Mouse (Mus musculus) heart, adult 18-20 months (tissue): ENCODE measurements around the gene A230050P20Rik. TPM values are rescaled to one million over a fixed set of nuclear protein-coding genes. Genes with fewer than 3 reads are reported as not detected.

Experiments used
- DNase-seq, 2 experiments: peaks; one replicate each; pipeline ENCODE4 v3.0.0; 2021 to 2022; ENCODE audit warnings: mixed read lengths in 1 of 2
- total RNA-seq, 2 experiments: library from RNA; stranded (reverse); gene quantifications; 2 replicates each; pipeline ENCODE4 v1.2.3; 2021

Gene A230050P20Rik
- total RNA-seq, 2 experiments from 2014 or later: 3.9 to 4.0 TPM

DNA sequence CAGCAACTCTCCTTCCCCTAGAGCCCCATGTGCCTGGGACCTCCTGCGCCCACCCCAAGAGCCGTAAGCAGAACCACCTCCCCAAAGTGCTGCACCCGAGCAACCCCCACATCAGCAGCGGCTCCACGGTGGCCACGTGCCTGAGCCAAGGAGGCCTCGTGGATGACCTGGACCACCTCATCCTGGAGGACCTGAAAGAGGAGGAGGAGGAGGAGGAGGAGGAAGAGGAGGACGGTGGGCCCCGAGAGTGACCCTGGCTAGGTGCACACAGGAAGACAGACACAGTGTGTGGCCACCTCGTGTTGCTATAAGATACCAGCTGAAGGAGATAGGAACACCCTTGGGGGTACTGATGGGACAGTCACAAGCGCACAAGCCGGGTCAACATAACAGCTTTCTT, 5.1 kb downstream of the A230050P20Rik start:
- no peak for DNase-seq

GRCm38 (mm10) chr9:20875021-20875790, 6.8 kb downstream of the A230050P20Rik start:
- no peak for DNase-seq

DNA sequence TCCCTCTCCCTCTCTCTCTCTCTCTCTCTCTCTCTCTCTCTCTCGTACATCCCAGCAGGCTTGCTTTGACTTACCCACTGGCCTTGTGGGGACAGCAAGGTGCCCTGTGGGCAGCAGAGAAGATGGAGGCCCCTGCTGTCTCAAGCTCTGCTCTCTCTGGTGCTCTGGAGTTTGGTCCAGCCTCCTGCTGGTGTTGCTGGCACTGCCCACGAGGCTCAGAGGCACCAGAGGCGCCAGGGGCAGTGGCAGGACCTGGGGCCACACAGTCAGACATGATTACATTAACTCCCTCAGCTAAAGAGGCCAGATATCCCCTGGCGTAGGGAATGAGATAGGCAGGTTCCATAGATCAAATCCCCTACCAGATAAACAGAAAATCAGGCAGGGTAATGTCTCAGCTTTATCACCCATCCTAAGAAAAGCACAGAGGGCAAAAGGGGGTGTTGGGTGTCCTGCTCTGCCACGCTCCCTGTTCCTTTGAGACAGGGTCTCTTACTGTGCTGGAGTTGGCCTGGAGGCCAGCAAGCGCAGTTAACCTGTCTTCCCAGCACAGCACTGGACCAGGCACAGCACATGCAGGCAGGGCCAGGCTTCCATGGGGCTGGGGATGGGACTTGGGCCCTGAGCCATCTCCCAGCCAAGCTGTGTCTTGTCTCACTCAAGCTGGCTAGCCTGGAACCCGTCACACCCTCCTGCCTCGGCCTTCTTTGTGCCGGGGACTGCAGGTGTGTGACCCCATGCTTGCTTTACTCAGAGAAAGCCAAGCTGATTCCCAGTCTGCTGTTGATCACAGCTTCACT, 8.1 kb downstream of the A230050P20Rik start:
- DNase-seq: no peak

DNA sequence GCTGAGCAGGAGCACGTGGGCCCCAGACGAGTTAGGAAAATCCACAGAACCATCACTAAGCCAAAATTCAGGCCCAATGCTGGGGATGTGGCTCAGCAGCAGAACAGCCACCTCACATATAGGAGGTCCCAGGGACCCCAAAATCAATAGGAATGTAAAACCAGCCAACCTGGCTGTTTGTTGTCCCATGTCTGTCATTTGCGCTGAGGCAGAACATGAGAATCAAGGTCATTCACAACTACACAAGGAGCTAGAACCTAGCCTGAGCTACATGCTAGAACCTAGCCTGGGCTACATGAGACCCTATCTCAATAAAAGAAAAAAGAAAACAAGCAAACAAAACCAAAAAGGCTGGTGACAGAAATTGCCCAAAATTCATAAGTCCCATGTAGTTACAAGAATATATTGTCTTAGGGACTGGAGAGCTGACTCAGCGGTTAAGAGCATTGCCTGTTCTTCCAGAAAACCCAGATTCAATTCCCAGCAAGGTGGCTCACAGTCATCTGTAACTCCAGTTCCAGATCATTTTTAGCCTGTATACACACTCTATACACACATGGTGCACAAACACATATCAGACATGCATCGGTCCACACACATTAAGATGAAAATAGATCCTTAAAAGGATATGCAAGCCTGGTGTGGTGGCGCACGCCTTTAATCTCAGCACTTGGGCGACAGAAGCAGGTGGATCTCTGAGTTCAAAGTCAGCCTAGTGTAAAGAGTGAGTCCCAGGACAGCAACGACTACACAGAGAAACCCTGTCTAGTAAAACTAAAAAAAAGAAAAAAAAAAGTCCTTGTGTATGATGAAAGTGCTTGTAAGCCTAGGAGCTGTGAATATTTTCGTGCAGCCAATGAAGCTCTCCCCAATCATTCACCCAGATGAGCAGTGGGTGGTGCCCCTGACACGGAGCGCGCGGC, 8.9 kb downstream of the A230050P20Rik start:
- peak in 1 of 2 experiments; percentile 43 for DNase-seq

DNA sequence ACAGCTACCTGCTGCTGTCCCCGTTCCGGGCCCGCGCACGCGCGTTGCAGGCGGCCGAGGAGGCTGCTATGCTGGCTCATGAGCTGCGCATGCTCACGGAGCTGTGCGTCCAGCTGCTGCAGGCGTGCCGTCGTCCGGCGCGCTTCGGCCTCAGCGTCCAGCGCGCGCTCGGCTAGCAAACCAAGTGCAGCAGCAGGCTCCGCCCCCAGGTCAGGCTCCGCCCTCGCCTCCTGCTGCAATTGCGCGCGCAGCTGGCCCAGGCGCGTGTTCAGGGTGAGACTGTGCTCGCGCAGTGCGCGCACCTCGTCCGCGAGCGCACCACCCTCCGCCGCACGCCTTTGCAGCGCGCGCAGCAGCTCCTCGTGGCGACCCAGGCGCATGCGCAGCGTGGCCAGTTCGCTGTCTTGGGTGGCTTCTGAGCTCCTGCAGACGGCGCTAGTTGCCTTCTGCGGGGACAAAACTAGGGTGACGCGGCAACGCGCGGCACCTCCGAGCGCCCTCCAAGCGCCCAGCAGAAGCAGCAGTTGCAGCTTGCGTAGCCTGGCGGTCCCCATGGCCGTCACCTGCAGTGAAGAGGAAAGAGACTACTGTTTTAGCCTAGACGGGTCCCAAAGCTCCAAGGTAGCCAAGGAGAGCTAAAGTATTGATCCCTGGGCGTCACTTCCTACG, 9.7 kb downstream of the A230050P20Rik start:
- DNase-seq: peak; percentile 99 to 100

- DNase-seq: no peak
These were observed 10.2 kb downstream of the A230050P20Rik start for GRCm38 (mm10) chr9:20878710-20879065.

DNA sequence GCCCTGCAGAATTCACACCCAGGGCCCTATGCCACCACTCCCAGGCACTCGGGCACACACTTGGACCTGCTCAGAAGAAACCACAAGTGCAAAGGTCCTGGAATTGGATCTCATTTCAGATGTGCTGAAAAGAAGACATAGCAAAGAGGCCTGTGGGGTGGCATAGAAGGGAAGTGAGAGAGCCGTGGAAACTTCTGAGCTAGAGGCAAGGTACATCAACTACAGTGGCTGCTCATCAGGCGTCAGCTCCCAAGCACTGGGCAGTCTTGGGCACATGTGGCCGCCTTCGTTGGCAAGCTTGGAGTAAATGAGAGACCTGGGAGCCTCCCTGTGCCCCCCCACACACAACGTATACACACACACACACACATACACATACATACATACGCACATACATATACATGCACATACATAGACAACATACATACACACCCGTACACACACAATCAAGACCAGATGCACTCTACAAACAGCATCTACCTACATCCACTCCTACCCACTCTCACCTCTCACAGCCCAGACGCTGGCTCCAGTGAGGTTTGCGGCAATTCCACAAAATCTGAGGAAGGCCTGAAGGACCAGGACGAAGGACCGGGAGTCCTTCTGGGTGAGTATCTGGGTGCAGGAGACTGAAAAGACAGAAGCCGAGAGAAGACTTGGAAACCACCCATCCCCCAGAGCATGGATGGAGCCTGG, 10.8 kb downstream of the A230050P20Rik start, which contains the start of gene Angptl6:
TSS of gene Angptl6 (minus strand) at position 631 of the 696 bp plus-strand sequence.
- no peak for DNase-seq

GRCm38 (mm10) chr9:20886563-20886962, 18.1 kb downstream of the A230050P20Rik start:
- no peak for DNase-seq

GRCm38 (mm10) chr9:20887191-20887590, 18.7 kb downstream of the A230050P20Rik start:
- DNase-seq: no peak

GRCm38 (mm10) chr9:20887704-20888385, 19.4 kb downstream of the A230050P20Rik start, which contains the start of gene Ppan:
Ppan (plus strand) TSS chr9:20888175.
- DNase-seq: peak; percentile 95 to 98

- no peak for DNase-seq
These were observed 19.9 kb downstream of the A230050P20Rik start for GRCm38 (mm10) chr9:20888386-20888765.

- DNase-seq: no peak
These were observed 21.0 kb downstream of the A230050P20Rik start for GRCm38 (mm10) chr9:20889185-20890141.

- no peak for DNase-seq
These were observed 22.0 kb downstream of the A230050P20Rik start for GRCm38 (mm10) chr9:20890411-20890810.

DNA sequence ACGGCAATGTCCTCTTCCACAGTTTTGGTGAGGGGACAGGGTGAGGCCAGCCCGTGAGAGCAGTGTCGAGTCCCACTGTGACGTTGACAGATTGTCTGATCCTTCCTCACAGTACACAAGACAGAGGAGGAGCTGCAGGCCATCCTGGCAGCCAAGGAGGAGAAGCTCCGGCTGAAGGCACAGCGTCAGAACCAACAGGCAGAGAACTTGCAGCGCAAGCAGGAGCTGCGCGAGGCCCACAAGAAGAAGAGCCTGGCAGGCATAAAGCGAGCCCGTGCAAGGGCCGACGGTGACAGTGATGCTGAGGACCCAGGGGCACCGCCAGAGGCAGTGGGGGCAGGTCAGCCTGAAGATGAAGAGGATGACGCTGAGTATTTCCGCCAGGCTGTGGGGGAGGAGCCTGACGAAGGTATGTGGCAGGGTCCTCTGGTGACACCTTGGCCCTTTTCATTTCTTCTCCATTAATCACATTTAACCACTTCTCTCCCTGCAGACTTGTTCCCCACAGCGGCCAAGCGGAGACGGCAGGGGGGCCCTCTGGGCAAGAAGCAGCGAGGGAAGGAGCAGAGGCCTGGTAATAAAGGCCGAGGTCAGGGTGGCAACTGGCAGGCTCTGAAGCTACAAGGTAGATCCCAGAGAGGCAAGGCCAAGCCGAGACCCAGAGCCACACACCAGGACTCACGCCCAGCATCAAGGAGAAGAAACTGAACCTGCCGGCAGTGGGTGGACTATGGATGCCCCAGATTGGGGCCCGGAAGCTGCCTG, 23.1 kb downstream of the A230050P20Rik start:
- no peak for DNase-seq

- DNase-seq: no peak
These were observed 23.7 kb downstream of the A230050P20Rik start for GRCm38 (mm10) chr9:20892104-20892653.

- no peak for DNase-seq
These were observed 24.6 kb downstream of the A230050P20Rik start for GRCm38 (mm10) chr9:20893069-20893468.

GRCm38 (mm10) chr9:20893590-20894343, 25.3 kb downstream of the A230050P20Rik start:
- DNase-seq: no peak
